Mouse (Mus musculus): ENCODE results near the gene Ttc28. TPM values are rescaled to one million over a fixed set of nuclear protein-coding genes. Genes with fewer than 3 reads are reported as not detected.
"Not testable (repeated sequence)": the region's sequence is repeated elsewhere in the genome, so short reads cannot be mapped to it uniquely, and the experiment has no call there.

Gene Ttc28
- total and polyA plus RNA-seq, 3 experiments, result 17.0 to 21.1 (median 17.2) TPM

- DNase-seq, result peak; percentile 71
Measured at GRCm38 (mm10) chr5:111237176-111237636, 357.6 kb downstream of the Ttc28 start.

GRCm38 (mm10) chr5:111239223-111239622 lies 359.6 kb downstream of the Ttc28 start:
- no peak for DNase-seq

GRCm38 (mm10) chr5:111243447-111244040 lies 363.9 kb downstream of the Ttc28 start:
- DNase-seq, result no peak

GRCm38 (mm10) chr5:111244061-111244460 lies 364.5 kb downstream of the Ttc28 start:
- no peak for DNase-seq

- peak; percentile 75 for DNase-seq
Measured at GRCm38 (mm10) chr5:111247571-111248265, 368.1 kb downstream of the Ttc28 start.

- no peak for DNase-seq
Measured at GRCm38 (mm10) chr5:111252147-111252546, 372.5 kb downstream of the Ttc28 start.

GRCm38 (mm10) chr5:111254362-111254761 lies 374.8 kb downstream of the Ttc28 start:
- DNase-seq, result peak; percentile 49

- DNase-seq, result peak; percentile 75
Measured at GRCm38 (mm10) chr5:111254781-111255180, 375.2 kb downstream of the Ttc28 start.

GRCm38 (mm10) chr5:111256181-111256580 lies 376.6 kb downstream of the Ttc28 start:
- DNase-seq, result no peak

- peak; percentile 69 for DNase-seq
Measured at GRCm38 (mm10) chr5:111257127-111257526, 377.5 kb downstream of the Ttc28 start.

GRCm38 (mm10) chr5:111261162-111261561 lies 381.6 kb downstream of the Ttc28 start:
- DNase-seq, result not testable (repeated sequence)

GRCm38 (mm10) chr5:111261733-111262573 lies 382.4 kb downstream of the Ttc28 start:
- DNase-seq, result peak; percentile 35

- DNase-seq, result peak; percentile 36
Measured at GRCm38 (mm10) chr5:111262574-111263239, 383.1 kb downstream of the Ttc28 start.

GRCm38 (mm10) chr5:111263370-111263769 lies 383.8 kb downstream of the Ttc28 start:
- no peak for DNase-seq

- no peak for DNase-seq
Measured at GRCm38 (mm10) chr5:111264488-111264887, 384.9 kb downstream of the Ttc28 start.

- no peak for DNase-seq
Measured at GRCm38 (mm10) chr5:111266658-111267057, 387.1 kb downstream of the Ttc28 start.

- DNase-seq, result no peak
Measured at GRCm38 (mm10) chr5:111267100-111267499, 387.5 kb downstream of the Ttc28 start.

- DNase-seq, result no peak
Measured at GRCm38 (mm10) chr5:111268852-111269251, 389.2 kb downstream of the Ttc28 start.

- peak; percentile 75 for DNase-seq
Measured at GRCm38 (mm10) chr5:111269613-111270205, 390.1 kb downstream of the Ttc28 start.

GRCm38 (mm10) chr5:111270246-111271002 lies 390.8 kb downstream of the Ttc28 start:
- DNase-seq, result no peak

- DNase-seq, result peak; percentile 87
Measured at GRCm38 (mm10) chr5:111273589-111273988, 394.0 kb downstream of the Ttc28 start.
